Mouse (Mus musculus) T-cell, adult 66 days (primary cell): ENCODE results near the gene Ppip5k1. TPM values are rescaled to one million over a fixed set of nuclear protein-coding genes. Genes with fewer than 3 reads are reported as not detected.

ENCODE experiments used
- total RNA-seq, 2 experiments: library from RNA; stranded (reverse); gene quantifications; 3 replicates in 1 of 2; 4 replicates in 1 of 2; pipeline ENCODE4 v1.2.4; 2023

Ppip5k1 gene
- 10 to 100 TPM; 15.7 to 22.4 TPM for total RNA-seq

DNA sequence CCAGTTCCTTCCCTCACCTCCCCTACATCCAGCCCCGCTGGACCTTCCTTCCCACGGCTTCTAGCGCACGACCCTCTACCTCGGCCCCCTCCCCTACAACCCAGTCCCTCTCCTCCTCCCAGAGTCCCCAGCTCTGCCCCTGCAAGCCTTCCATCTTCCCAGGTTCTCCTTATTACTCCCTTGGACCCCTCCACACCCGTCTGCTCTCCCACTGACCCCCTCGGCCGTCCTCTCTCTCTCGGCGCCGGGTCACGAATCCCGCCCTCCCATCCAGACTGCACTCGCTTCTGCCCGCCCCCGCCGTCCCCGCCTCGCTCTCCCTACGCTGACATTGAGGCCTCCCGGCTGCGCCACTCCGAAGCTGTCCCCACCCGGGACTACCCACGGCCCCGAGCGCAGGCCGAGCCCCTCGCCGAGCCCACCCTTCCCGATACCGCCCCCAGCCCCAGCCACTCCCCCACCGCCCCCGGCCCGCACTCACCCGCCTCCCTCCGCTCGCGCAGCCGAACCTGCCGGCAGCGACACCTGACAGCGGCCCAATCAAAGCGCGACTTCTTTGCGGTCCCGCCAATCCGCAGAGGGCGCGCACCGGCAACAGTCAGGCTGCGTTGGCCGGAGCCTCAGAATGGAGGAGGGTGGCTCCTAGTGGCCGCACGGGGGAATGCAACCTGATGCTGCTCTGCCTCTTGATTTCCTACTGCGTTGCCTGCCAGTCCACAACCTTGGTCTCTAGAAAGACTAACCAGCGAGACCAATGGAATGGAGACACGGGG, at the start of gene Ppip5k1:
Ppip5k1 (minus strand) TSS at position 577 of the 773 bp plus-strand sequence.

GRCm38 (mm10) chr2:121386961-121387575, 31.9 kb upstream of the Ppip5k1 start, which contains the start of gene Strc:
TSS of gene Strc (minus strand) at chr2:121387168.

GRCm38 (mm10) chr2:121357494-121357893, 2.3 kb upstream of the Ppip5k1 start, which contains the start of gene Ckmt1:
TSS of gene Ckmt1 (plus strand) at chr2:121357714.

GRCm38 (mm10) chr2:121288901-121289729, 66.1 kb downstream of the Ppip5k1 start, which contains the start of gene Map1a:
TSS of gene Map1a (plus strand) at chr2:121289600.

DNA sequence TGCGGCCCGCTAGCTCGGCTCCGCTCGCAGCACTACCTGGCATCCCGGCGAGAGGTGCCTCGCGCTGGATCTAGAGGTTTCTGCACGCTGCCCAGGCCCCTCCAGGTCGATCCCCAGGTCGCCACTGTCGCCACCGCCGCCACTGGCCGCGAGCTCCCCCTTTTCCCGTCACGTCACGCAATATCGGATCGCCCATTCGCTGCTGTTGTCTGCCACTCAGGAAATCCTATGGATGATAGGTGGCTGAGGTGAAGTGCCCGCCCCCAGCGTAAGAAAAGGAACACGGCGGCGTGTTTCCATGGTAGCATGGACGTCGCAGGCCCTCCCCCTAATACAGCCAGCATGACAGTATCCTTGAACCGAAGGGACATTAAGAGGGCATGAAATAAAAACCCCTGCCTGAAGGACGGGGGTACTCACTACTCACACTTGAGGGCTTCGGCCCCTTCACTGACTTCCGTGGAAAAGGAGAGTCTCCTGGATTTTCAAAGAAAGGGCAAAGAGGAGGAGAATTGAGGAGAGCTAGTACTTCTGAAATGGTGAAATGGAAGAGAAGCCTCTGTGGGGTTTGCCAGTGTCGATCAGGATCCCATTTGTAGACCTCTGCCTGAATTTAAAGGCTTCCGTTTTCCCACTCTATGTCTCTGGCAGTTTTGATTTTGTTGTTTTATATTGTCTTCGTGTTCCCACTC, 83.8 kb downstream of the Ppip5k1 start, which contains the start of gene Trp53bp1:
Trp53bp1 (minus strand) TSS at position 172 of the 692 bp plus-strand sequence.

Other genes starting within 250 kb of the Ppip5k1 start
- gene Tgm7, start 245.6 kb downstream of the Ppip5k1 start, total RNA-seq: not detected
- gene Adal, start 215.0 kb downstream of the Ppip5k1 start, total RNA-seq: 10 to 100 TPM; 20.4 to 27.6 TPM
- gene Lcmt2, start 214.7 kb downstream of the Ppip5k1 start, total RNA-seq: 10 to 100 TPM; 12.3 to 12.6 TPM
- 10 to 100 TPM; 76.9 to 79.4 TPM for gene Tubgcp4, start 184.7 kb downstream of the Ppip5k1 start, total RNA-seq
- 10 to 100 TPM; 33.2 to 34.3 TPM for gene Zscan29, start 184.3 kb downstream of the Ppip5k1 start, total RNA-seq
- 10 to 100 TPM; 74.6 to 88.4 TPM for gene Trp53bp1, start 84.0 kb downstream of the Ppip5k1 start, total RNA-seq
- under 1 TPM; 0.09 to 0.12 TPM for gene Map1a, start 65.8 kb downstream of the Ppip5k1 start, total RNA-seq
- gene Ckmt1, start 2.3 kb upstream of the Ppip5k1 start, total RNA-seq: not detected
- gene Strc, start 31.8 kb upstream of the Ppip5k1 start, total RNA-seq: under 1 TPM; 0.67 to 0.98 TPM
- gene Pdia3, start 58.4 kb upstream of the Ppip5k1 start, total RNA-seq: 100 to 1,000 TPM; 169 to 181 TPM
- 1 to 10 TPM; 2.9 to 3.3 TPM for gene Catsper2, start 58.4 kb upstream of the Ppip5k1 start, total RNA-seq
- not detected for gene Ell3, start 88.9 kb upstream of the Ppip5k1 start, total RNA-seq
- gene Serf2, start 93.8 kb upstream of the Ppip5k1 start, total RNA-seq: 100 to 1,000 TPM; 283 to 321 TPM
- 10 to 100 TPM; 45.9 to 47.4 TPM for gene Hypk, start 97.9 kb upstream of the Ppip5k1 start, total RNA-seq
- 1 to 10 TPM; 1.7 to 1.9 TPM for gene Serinc4, start 101.4 kb upstream of the Ppip5k1 start, total RNA-seq
- 10 to 100 TPM; 45.4 to 46.5 TPM for gene Mfap1b, start 118.7 kb upstream of the Ppip5k1 start, total RNA-seq
- 10 to 100 TPM; 49.5 to 49.6 TPM for gene Mfap1a, start 151.3 kb upstream of the Ppip5k1 start, total RNA-seq
- gene Wdr76, start 151.3 kb upstream of the Ppip5k1 start, total RNA-seq: 10 to 100 TPM; 18.4 to 20.8 TPM